Mouse (Mus musculus): ENCODE measurements at regions not wholly inside any gene's neighbourhood (a gene's known extent, or its start where the extent isn't known, plus 50 kb on each side); places are given as distances from the start of the nearest gene placed in this dataset.

DNA sequence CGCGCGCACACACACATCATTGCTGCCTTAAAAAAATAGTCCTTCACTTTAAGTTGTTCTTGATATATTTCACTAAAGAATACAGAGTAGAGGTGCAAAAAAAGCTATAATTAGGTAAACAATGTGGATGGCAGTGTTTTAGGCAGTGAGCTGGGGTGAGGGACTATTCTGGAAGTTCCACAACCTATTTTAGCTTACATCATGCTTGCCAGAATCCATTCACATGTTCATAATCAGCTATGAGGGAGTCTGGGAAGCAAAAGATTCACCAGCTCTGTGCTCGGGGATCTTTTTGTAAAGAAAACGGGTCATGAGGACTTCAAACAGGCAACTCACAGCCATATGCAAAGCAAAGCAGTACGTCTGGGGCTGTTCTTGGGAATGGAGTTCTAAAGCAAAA, 242.3 kb downstream of the Cog6 start:
- TF ChIP-seq EP300 (IDR thresholded peaks at IDR 0.05; ENCODE audit: low read depth) (no peak), CTCF (IDR thresholded peaks at IDR 0.05; ENCODE audit: low read depth) (no peak)
